Mouse (Mus musculus): Measurements from ENCODE around the gene Lrrc29. TPM values are rescaled to one million over a fixed set of nuclear protein-coding genes. Genes with fewer than 3 reads are reported as not detected.

The Lrrc29 gene
- polyA plus RNA-seq (2014; fragmentation: Nextera tagmentation; extraction: Ambion mirVana): 0.83 and 0.98 TPM in 2 replicates

DNA sequence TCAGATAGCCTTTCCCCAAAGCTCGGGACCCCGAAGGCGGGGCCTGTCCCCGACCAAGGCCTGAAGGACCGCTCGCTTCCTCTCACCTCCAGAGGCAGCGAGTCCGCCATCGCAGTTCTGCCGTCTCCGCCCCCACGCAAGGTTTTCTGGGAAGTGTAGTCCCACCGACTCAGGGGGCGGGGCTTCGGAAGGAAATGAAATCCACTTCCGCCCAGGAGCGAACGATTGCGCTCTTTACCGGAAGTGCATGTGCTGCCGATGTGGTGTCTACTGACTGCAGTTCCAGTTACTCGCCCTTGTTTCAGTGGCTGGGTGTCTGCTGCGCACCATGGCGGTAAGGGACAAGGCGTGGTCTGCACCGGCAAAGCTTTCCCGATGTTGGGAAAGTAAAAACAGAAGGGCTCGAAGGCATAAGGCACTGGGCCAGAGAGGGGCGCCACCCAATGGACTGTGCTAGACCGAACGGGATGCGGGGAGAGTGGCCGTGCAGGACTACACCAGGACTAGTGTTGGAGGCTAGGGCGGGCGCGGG is at the start of gene Lrrc29, which contains the start of gene Tmem208:
TSS of gene Lrrc29 (minus strand) at position 138 of the 532 bp plus-strand sequence.
TSS of gene Tmem208 (plus strand) at position 214 of the 532 bp plus-strand sequence.
- Histone ChIP-seq H3K36me3 (replicated peaks; ENCODE audit: control insufficient read depth, insufficient read depth, low read depth, low read length) (peaks cover 15% of the 10 kb centered on the region), H3K4me1 (ENCODE audit: control insufficient read depth, insufficient read depth, low read length) (peaks cover 2% of the 10 kb centered on the region; the same call in 1 of the 2 replicates), H3K9ac (replicated peaks; ENCODE audit: low read length) (peak within 1 kb of the TSS; percentile 78), H3K27me3 (ENCODE audit: control insufficient read depth, insufficient read depth, low read length) (no peaks in the 10 kb centered on the region), H3K27ac (replicated peaks; ENCODE audit: low read depth, low read length) (peak within 1 kb of the TSS; percentile 52), H3K4me3 (ENCODE audit: low read depth, low read length) (peak within 1 kb of the TSS; percentile 70), H3K4me2 (ENCODE audit: low read depth, low read length) (peak within 1 kb of the TSS; percentile 84), H3K9me3 (replicated peaks; ENCODE audit: control insufficient read depth, low read length) (no peaks in the 10 kb centered on the region)
- peak; percentile 97 for DNase-seq (ENCODE audit: low spot score)
- ATAC-seq (replicated peaks; ENCODE audit: insufficient number of reproducible peaks, low FRiP score, low TSS enrichment, low read depth): peak; percentile 90
- WGBS: 0% methylated on average over 36 of the region's 36 CpGs

DNA sequence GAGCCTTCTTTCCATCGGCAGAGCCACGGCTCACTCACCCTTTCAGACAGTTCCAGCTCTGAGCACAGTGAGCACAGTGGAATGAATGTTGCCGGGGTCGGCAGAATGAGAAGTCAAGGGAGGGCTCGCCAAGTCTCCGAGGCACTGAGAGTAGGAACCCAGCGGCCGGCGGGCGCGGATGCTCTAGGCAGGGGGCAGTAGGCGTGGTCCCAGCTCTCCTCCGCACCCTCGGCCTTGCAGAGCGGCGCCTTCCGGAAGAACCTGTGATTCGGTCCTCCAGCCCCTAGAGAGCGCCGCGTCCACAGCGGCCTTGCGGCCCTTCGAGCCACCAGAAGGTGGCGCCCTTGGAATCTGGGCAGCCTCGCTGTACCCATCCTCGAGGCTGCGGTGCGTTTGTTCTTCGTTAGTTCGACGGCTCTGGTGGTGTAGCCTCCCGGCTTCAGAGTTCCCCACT is 48.5 kb upstream of the Lrrc29 start:
- Histone ChIP-seq H3K4me2 (ENCODE audit: low read depth, low read length) (peak overlapping the region; percentile 21), H3K4me3 (ENCODE audit: low read depth, low read length) (no peak overlapping the region), H3K36me3 (replicated peaks; ENCODE audit: control insufficient read depth, insufficient read depth, low read depth, low read length) (no peaks in the 10 kb centered on the region), H3K27me3 (ENCODE audit: control insufficient read depth, insufficient read depth, low read length) (no peaks in the 10 kb centered on the region), H3K9ac (replicated peaks; ENCODE audit: low read length) (no peak overlapping the region), H3K4me1 (ENCODE audit: control insufficient read depth, insufficient read depth, low read length) (no peaks in the 10 kb centered on the region), H3K27ac (replicated peaks; ENCODE audit: low read depth, low read length) (no peak overlapping the region), H3K9me3 (replicated peaks; ENCODE audit: control insufficient read depth, low read length) (no peaks in the 10 kb centered on the region)
- DNase-seq (ENCODE audit: low spot score) (peak; percentile 50), ATAC-seq (replicated peaks; ENCODE audit: insufficient number of reproducible peaks, low FRiP score, low TSS enrichment, low read depth) (peak; percentile 1; the same call in 1 of the 2 replicates)
- 25% methylated on average over 31 of the region's 33 CpGs for WGBS

DNA sequence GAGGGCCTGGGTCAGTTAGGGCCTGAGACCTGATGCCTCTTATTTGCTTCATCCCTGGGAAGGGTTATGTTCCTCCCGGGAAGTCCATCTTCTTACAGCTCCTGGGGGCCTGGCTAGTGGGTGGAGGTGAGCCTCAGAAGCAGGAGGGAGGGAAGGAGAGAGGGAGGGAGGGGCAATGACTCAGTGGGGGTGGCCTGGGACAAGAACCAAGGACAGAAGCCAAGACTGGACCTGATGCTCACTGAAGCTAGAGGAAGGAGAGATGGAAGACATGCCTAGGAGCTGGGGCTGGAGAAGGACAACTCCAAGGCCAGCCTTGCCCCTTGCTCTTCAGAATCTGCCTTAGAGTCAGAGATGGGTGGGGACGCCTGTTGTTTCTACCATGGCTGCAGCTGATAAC is 47.0 kb upstream of the Lrrc29 start, which contains the start of gene Plekhg4:
TSS of gene Plekhg4 (plus strand) at position 243 of the 400 bp plus-strand sequence.
- H3K9me3 ChIP-seq (replicated peaks; ENCODE audit: control insufficient read depth, low read length): no peaks in the 10 kb centered on the region

DNA sequence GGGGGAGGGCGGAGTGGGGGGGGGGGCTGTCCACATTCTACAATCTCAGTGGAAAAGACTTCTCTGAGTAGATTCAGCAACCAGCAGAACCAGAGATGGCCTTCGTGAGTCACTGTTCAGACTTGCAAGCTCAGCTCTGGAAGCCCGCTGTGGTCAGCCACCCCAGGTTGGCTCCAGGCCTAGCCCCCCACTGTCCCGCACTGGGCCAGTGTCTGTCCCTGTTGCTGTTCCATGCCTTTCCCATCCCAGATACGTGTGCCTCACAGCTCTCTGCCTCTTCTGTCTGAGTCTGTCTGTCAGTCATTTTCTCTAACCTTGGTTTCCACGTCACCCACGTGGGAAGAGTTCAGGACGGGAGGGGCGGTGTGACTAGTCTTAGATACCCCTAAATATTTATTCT is 46.4 kb upstream of the Lrrc29 start:
- whole genome bisulfite sequencing: 79% methylated on average over 8 of the region's 9 CpGs
- Histone ChIP-seq H3K27me3 (ENCODE audit: control insufficient read depth, insufficient read depth, low read length) (no peaks in the 10 kb centered on the region), H3K36me3 (replicated peaks; ENCODE audit: control insufficient read depth, insufficient read depth, low read depth, low read length) (no peaks in the 10 kb centered on the region), H3K27ac (replicated peaks; ENCODE audit: low read depth, low read length) (no peak overlapping the region), H3K4me3 (ENCODE audit: low read depth, low read length) (no peak overlapping the region), H3K9ac (replicated peaks; ENCODE audit: low read length) (no peak overlapping the region), H3K4me1 (ENCODE audit: control insufficient read depth, insufficient read depth, low read length) (no peaks in the 10 kb centered on the region), H3K4me2 (ENCODE audit: low read depth, low read length) (no peak overlapping the region), H3K9me3 (replicated peaks; ENCODE audit: control insufficient read depth, low read length) (no peaks in the 10 kb centered on the region)
- DNase-seq (ENCODE audit: low spot score): no peak
- no peak for ATAC-seq (replicated peaks; ENCODE audit: insufficient number of reproducible peaks, low FRiP score, low TSS enrichment, low read depth)

More for the DNA sequence above, 47.0 kb upstream of the Lrrc29 start, which contains the start of gene Plekhg4:
- DNase-seq (ENCODE audit: low spot score): no peak
- H3K36me3 ChIP-seq (replicated peaks; ENCODE audit: control insufficient read depth, insufficient read depth, low read depth, low read length): no peaks in the 10 kb centered on the region
- H3K4me1 ChIP-seq (ENCODE audit: control insufficient read depth, insufficient read depth, low read length): no peaks in the 10 kb centered on the region
- no peak within 1 kb of the TSS for H3K9ac ChIP-seq (replicated peaks; ENCODE audit: low read length)
- no peak within 1 kb of the TSS for H3K4me2 ChIP-seq (ENCODE audit: low read depth, low read length)
- H3K27ac ChIP-seq (replicated peaks; ENCODE audit: low read depth, low read length): no peak within 1 kb of the TSS
- 62% methylated on average over 2 of the region's 2 CpGs for WGBS
- no peak within 1 kb of the TSS for H3K4me3 ChIP-seq (ENCODE audit: low read depth, low read length)
- ATAC-seq (replicated peaks; ENCODE audit: insufficient number of reproducible peaks, low FRiP score, low TSS enrichment, low read depth): no peak
- H3K27me3 ChIP-seq (ENCODE audit: control insufficient read depth, insufficient read depth, low read length): no peaks in the 10 kb centered on the region

DNA sequence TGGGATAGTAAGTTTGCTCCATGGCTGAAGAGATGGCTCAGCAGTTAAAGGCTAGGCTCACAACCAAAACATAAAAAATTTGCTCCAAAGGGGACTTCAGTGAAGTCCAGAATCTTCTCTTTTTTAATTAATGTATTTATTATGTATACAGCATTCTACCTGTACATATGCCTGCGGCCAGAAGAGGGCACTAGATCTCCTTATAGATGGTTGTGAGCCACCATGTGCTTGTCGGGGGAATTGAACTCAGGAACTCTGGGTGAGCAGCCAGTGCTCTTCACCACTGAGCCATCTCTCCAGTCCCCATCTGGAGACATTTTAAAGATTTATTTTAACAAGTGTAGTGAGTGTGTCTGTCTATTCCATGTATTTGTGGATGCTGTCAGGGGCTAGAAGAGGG is 41.0 kb upstream of the Lrrc29 start:
- no peak overlapping the region for H3K4me3 ChIP-seq (ENCODE audit: low read depth, low read length)
- no peak for ATAC-seq (replicated peaks; ENCODE audit: insufficient number of reproducible peaks, low FRiP score, low TSS enrichment, low read depth)
- no peaks in the 10 kb centered on the region for H3K36me3 ChIP-seq (replicated peaks; ENCODE audit: control insufficient read depth, insufficient read depth, low read depth, low read length)
- H3K9ac ChIP-seq (replicated peaks; ENCODE audit: low read length): no peak overlapping the region
- H3K27me3 ChIP-seq (ENCODE audit: control insufficient read depth, insufficient read depth, low read length): no peaks in the 10 kb centered on the region
- no peak overlapping the region for H3K27ac ChIP-seq (replicated peaks; ENCODE audit: low read depth, low read length)
- no peak overlapping the region for H3K4me2 ChIP-seq (ENCODE audit: low read depth, low read length)
- H3K9me3 ChIP-seq (replicated peaks; ENCODE audit: control insufficient read depth, low read length): no peaks in the 10 kb centered on the region
- DNase-seq (ENCODE audit: low spot score): no peak
- no peaks in the 10 kb centered on the region for H3K4me1 ChIP-seq (ENCODE audit: control insufficient read depth, insufficient read depth, low read length)
- WGBS: 74% methylated on average over 2 of the region's 2 CpGs

DNA sequence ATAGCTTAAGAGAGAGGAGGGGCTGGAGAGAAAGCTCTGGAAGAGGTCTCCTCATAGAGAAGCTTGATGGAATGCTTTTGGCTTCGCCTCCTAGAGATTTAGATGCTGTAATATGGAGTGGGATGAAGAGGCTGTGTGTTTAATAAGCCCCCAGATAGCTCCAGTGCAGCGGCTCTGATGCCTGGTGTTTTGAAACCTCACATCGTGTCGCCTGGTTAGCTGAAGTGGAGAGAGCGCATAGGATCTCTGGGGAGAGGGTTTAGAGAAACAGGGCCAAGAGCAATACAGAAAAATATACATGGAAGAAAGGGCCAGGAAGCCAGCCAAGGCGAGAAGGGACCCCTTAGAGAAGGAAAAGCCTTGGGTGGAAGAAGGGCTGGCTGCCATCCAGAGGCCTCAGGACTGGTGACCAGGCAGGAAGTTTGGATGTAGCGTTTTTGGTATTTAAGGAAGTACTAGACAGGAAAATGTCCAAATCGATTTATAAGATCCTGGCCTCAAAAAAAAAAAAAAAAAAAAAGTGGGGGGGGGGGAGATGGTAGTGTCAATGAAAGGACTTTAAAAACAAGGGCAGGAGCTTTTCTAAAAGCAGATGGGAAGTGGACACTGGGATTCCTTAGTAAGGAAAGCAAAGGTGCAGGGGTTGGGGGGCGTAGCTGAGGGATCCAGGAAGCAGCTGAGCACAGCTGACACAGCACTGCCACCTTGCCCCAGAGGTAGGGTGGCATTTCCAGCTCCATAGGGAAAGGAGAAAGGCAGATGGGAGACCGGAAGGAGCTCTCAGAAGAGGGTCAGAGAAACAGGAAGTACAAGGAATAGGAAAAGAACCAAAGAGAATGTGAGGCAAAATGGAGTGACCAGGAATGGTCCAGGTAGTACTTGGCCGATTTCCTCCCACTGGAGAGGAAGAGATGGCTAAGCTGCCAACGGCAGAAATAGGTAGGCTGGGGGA is 35.9 kb upstream of the Lrrc29 start:
- Histone ChIP-seq H3K4me1 (ENCODE audit: control insufficient read depth, insufficient read depth, low read length) (no peaks in the 10 kb centered on the region), H3K27ac (replicated peaks; ENCODE audit: low read depth, low read length) (no peak overlapping the region), H3K4me3 (ENCODE audit: low read depth, low read length) (no peak overlapping the region), H3K9me3 (replicated peaks; ENCODE audit: control insufficient read depth, low read length) (no peaks in the 10 kb centered on the region), H3K27me3 (ENCODE audit: control insufficient read depth, insufficient read depth, low read length) (no peaks in the 10 kb centered on the region), H3K36me3 (replicated peaks; ENCODE audit: control insufficient read depth, insufficient read depth, low read depth, low read length) (no peaks in the 10 kb centered on the region), H3K4me2 (ENCODE audit: low read depth, low read length) (no peak overlapping the region), H3K9ac (replicated peaks; ENCODE audit: low read length) (no peak overlapping the region)
- ATAC-seq (replicated peaks; ENCODE audit: insufficient number of reproducible peaks, low FRiP score, low TSS enrichment, low read depth) (no peak), DNase-seq (ENCODE audit: low spot score) (no peak)
- WGBS: 83% methylated on average over 12 of the region's 12 CpGs

DNA sequence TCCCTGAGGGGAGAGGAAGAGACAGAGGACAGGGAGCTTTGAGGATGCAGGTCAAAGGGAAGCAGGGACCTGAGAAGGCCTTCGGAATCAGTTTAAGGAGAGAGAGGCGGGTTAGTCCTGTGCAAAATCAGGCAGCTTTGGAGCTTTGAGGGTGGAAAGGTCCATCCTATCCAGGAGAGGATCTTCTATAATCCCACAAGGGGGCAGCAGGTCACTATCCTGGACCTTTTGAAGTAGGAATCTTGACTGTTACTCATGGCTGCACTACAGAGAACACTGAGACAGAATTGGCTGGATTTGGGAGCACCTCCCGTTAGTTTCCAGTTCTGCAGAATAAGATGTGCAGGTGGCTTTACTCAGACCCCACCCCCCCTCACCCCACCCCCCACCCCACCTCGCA is 33.6 kb upstream of the Lrrc29 start:
- 55% methylated on average over 4 of the region's 4 CpGs for WGBS
- Histone ChIP-seq H3K9me3 (replicated peaks; ENCODE audit: control insufficient read depth, low read length) (no peaks in the 10 kb centered on the region), H3K27ac (replicated peaks; ENCODE audit: low read depth, low read length) (no peak overlapping the region), H3K4me2 (ENCODE audit: low read depth, low read length) (no peak overlapping the region), H3K27me3 (ENCODE audit: control insufficient read depth, insufficient read depth, low read length) (no peaks in the 10 kb centered on the region), H3K4me1 (ENCODE audit: control insufficient read depth, insufficient read depth, low read length) (peaks cover 3% of the 10 kb centered on the region; the same call in 1 of the 2 replicates), H3K9ac (replicated peaks; ENCODE audit: low read length) (no peak overlapping the region), H3K36me3 (replicated peaks; ENCODE audit: control insufficient read depth, insufficient read depth, low read depth, low read length) (no peaks in the 10 kb centered on the region), H3K4me3 (ENCODE audit: low read depth, low read length) (no peak overlapping the region)
- ATAC-seq (replicated peaks; ENCODE audit: insufficient number of reproducible peaks, low FRiP score, low TSS enrichment, low read depth) (no peak), DNase-seq (ENCODE audit: low spot score) (peak; percentile 49)

All from embryonic facial prominence, embryonic 11.5 days (tissue).